Mouse (Mus musculus) neural tube, embryonic 12.5 days (tissue): ENCODE measurements at regions not wholly inside any gene's neighbourhood (a gene's known extent, or its start where the extent isn't known, plus 50 kb on each side); places are given as distances from the start of the nearest gene placed in this dataset.

Experiments
- ATAC-seq: fragments of 200-750 bp; cut with Nextera tagmentation; 2 replicates; pipeline ENCODE4 v1.8.0; 2017; ENCODE audit warnings: low read depth, mild to moderate bottlenecking, moderate TSS enrichment, moderate library complexity; ENCODE audit not compliant: low FRiP score
- H3K27ac ChIP-seq: fragments of 300-500 bp; sonication (generic); 2 replicates; pipeline ENCODE4 v1.5.1; 2016
- H3K27me3 ChIP-seq: fragments of 300-500 bp; sonication (generic); replicated peaks from 2 replicates; pipeline ENCODE4 v1.6.1; 2016; ENCODE audit warnings: mild to moderate bottlenecking
- H3K36me3 ChIP-seq: fragments of 300-500 bp; sonication (generic); 2 replicates; pipeline ENCODE4 v1.6.1; 2016; ENCODE audit warnings: mild to moderate bottlenecking
- H3K4me1 ChIP-seq: fragments of 300-500 bp; sonication (generic); 2 replicates; pipeline ENCODE4 v1.6.1; 2016
- H3K4me2 ChIP-seq: fragments of 300-500 bp; sonication (generic); replicated peaks from 2 replicates; pipeline ENCODE4 v1.6.1; 2016; ENCODE audit warnings: mild to moderate bottlenecking
- H3K4me3 ChIP-seq: fragments of 300-500 bp; sonication (generic); 2 replicates; pipeline ENCODE4 v1.5.1; 2016
- H3K9ac ChIP-seq: fragments of 300-500 bp; sonication (generic); 2 replicates; pipeline ENCODE4 v1.6.1; 2016; ENCODE audit warnings: mild to moderate bottlenecking
- H3K9me3 ChIP-seq: fragments of 300-500 bp; sonication (generic); 2 replicates; pipeline ENCODE4 v1.6.1; 2016; ENCODE audit warnings: mild to moderate bottlenecking
- WGBS: fragments of 180-500 bp; shearing (Covaris S2); methylation state at CpG from one replicate; pipeline ENCODE4 v1.1.7; 2016; 5-methylcytosine and 5-hydroxymethylcytosine counted together

DNA sequence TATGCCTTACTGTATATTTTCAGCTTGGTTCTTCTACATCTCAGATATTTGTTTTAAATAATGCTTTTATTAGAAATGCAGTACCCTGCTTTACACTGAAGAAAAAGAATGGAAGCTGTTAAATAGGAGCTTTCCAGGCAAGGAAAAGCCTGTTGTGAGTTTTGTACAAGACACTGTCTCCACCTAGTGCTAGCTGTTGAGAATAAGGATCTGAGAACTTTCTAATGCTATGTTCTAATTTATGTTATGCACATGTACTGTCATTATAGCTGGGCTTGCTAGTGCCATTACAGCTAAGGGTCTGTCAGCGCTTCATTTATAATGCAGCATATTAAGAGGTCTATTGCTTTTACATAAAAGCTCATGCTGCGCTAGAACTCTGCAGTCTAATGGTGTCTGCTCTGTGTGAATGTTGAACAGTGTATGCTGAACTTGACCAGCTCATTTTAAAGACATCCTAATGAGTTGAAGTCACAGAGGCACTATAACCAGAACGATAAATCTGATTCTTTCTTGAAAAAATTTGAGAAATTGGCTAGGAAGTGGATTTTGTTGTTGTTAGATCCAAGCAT lies 315.4 kb upstream of the Dnajc24 start:
- 69% methylated on average over 3 of the region's 3 CpGs for WGBS
- no peak for ATAC-seq

DNA sequence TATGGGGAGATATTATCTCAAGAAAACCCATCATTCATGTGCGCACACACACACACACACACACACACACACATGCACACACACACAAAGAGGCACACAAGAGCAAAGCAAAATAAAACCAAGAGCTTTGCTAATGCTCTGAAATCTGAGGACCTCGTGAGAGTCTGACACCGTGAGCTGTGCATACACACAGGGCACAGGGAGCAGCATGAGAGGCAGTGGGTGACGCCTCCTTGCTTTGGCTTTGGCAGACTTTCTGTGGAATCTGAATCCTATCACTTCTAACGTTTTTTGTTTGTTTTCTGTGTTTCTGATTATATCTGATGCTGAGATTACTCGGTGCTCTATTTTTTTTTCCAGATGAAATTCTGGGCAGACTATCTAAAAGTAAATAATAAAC lies 343.4 kb upstream of the Dnajc24 start:
- WGBS: 85% methylated on average over 6 of the region's 6 CpGs
- Histone ChIP-seq H3K9ac (no peak overlapping the region), H3K27ac (no peak overlapping the region), H3K27me3 (no peaks in the 10 kb centered on the region), H3K4me1 (no peaks in the 10 kb centered on the region), H3K9me3 (no peaks in the 10 kb centered on the region), H3K4me3 (no peak overlapping the region), H3K4me2 (no peak overlapping the region), H3K36me3 (no peaks in the 10 kb centered on the region)
- no peak for ATAC-seq

More for the DNA sequence above, 315.4 kb upstream of the Dnajc24 start:
- H3K27me3 ChIP-seq: no peaks in the 10 kb centered on the region
- no peak overlapping the region for H3K4me3 ChIP-seq
- H3K36me3 ChIP-seq: no peaks in the 10 kb centered on the region
- no peak overlapping the region for H3K4me2 ChIP-seq
- H3K9me3 ChIP-seq: no peaks in the 10 kb centered on the region
- H3K9ac ChIP-seq: no peak overlapping the region
- no peaks in the 10 kb centered on the region for H3K4me1 ChIP-seq
- H3K27ac ChIP-seq: no peak overlapping the region

DNA sequence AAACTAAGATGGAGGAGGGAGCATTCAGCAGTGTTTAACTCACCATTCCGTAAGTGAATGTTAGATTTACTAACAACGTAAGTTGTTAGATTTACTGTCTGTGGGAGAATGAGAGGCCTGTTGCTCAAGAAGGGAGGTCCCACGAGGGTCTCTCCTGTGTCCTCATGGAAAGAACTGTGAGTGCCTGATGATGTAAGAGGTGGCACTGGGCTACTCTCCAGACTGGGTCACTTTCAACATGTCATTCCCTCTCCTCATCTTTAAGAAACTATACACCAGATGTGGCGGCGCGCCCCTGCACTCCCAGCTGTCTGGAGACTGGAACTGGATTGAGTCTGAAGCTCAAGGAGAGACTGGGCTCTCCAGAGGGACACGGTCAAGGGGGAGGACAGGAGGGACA lies 343.9 kb upstream of the Dnajc24 start:
- Histone ChIP-seq H3K4me2 (no peak overlapping the region), H3K4me3 (no peak overlapping the region), H3K27me3 (no peaks in the 10 kb centered on the region), H3K36me3 (no peaks in the 10 kb centered on the region), H3K9ac (no peak overlapping the region), H3K27ac (no peak overlapping the region), H3K9me3 (no peaks in the 10 kb centered on the region), H3K4me1 (no peaks in the 10 kb centered on the region)
- no peak for ATAC-seq
- WGBS: 88% methylated on average over 7 of the region's 7 CpGs

DNA sequence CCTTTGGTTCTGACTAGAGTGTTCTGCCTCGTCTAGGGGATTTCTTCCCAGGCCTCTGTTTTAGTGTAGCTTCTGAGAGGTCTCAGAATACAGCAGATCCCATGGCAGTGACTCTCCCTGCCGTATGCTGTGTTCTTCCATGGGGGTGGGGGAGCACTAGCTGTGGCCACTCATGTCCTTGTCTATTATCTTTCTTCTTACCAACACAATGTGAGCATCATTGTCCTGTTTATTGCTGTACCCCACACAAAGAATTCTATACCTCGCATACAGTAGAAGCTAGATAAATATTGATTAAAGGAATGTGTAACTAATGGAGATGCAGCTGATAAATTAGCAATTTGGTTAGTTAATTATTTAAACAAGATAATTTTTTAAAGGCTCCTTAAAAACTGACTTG lies 337.5 kb upstream of the Mpped2 start:
- Histone ChIP-seq H3K9me3 (no peaks in the 10 kb centered on the region), H3K4me2 (no peak overlapping the region), H3K4me3 (no peak overlapping the region), H3K36me3 (no peaks in the 10 kb centered on the region), H3K9ac (no peak overlapping the region), H3K27me3 (no peaks in the 10 kb centered on the region), H3K4me1 (peaks cover 3% of the 10 kb centered on the region; the same call in 1 of the 2 replicates), H3K27ac (no peak overlapping the region)
- WGBS: 71% methylated on average over 3 of the region's 3 CpGs
- ATAC-seq: peak; percentile 45; the same call in 1 of the 2 replicates

DNA sequence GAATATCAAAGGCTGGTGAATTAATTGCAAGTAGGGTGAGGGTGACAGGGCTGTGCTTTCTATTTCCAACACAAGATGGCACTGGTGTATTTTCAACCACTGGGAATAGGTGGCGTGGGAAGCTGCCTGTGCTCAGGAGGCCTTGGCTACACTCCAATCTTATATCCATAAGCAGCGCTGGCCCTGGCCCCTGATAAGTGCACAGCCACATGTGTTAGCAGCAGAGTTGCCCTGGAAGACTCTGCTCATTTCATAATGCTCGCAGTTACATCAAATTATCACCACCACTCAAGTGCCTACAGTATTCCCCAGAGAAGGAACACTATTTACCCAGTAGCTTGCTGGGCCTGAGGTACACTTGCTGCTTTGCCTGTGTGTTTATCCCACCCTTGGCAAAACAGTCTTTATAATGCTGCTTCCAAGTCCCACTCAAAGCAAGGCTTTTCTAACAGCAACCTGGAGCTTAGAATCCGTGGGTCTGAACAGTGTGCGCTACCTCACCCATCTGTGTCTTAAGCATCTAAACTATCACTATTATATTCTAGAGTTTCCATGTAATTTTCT lies 337.0 kb upstream of the Mpped2 start:
- H3K36me3 ChIP-seq: no peaks in the 10 kb centered on the region
- WGBS: 48% methylated on average over 5 of the region's 5 CpGs
- ATAC-seq: peak; percentile 94
- no peak overlapping the region for H3K27ac ChIP-seq
- no peaks in the 10 kb centered on the region for H3K9me3 ChIP-seq
- H3K27me3 ChIP-seq: no peaks in the 10 kb centered on the region
- H3K4me1 ChIP-seq: peaks cover 3% of the 10 kb centered on the region; the same call in 1 of the 2 replicates
- H3K4me3 ChIP-seq: no peak overlapping the region
- H3K9ac ChIP-seq: no peak overlapping the region
- H3K4me2 ChIP-seq: no peak overlapping the region

DNA sequence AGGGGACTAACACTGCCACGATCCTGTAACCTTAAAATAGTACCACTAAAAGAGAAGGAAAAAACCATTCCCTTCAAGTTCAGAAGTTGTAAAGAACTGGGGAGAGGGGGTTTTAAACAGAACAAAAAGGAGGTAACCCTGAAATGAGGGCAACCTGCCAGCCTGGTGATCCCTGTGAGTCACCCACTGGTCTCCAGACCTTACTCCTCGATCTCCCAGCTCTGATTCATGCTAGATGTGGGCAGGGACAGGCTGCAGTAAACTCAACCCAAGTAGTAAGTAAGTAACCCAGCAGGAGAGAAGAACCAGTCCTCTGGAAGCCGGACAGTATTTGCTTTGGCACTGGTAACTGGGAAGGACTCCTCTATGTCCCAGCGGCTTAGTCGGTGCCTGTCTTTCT lies 324.4 kb upstream of the Mpped2 start:
- H3K27me3 ChIP-seq: no peaks in the 10 kb centered on the region
- no peak overlapping the region for H3K4me3 ChIP-seq
- H3K4me1 ChIP-seq: no peaks in the 10 kb centered on the region
- no peak overlapping the region for H3K27ac ChIP-seq
- H3K4me2 ChIP-seq: no peak overlapping the region
- H3K9ac ChIP-seq: no peak overlapping the region
- H3K36me3 ChIP-seq: no peaks in the 10 kb centered on the region
- no peak for ATAC-seq
- H3K9me3 ChIP-seq: no peaks in the 10 kb centered on the region
- 92% methylated on average over 5 of the region's 5 CpGs for WGBS

DNA sequence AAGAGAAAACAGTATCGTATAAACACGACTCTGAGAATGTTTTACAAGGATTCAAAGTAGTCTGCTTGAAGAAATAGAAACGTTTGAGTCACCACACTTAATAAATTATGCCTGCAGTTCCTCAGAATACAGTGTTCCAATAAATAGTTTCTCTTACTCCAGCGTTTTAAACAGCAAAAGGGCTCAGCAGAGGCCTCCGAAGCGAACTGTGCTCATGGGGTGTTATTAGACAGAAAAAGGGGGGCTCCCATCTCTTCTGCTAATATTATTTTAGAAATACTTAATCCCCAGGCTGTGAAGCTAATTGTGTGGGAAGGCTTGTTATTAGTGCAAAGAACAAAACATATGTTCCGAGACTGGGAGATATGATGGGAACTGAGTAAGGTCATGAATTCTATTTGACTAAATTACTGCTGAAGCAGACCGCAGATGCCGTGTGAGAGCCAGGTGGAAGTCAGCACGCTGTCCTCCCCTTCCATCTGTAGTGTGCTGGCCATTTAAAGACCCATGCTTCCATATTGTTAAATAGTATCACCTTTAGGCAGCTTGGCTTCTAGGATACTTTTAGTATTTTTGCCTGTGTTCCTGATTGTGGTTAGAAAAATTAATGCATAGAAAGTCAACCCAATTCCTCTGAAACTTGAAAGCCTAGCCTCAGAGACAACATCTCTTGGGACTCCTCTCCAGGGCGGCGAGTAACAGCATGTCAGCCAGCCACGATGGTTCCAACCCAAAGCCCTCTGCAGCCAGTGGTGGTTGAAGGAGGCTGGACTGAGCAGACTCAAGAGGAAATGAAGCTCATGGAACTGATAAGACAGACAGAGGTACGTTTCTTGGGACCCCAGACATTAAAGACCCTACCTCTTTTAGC lies 309.4 kb upstream of the Mpped2 start:
- Histone ChIP-seq H3K27ac (no peak overlapping the region), H3K27me3 (no peaks in the 10 kb centered on the region), H3K4me3 (no peak overlapping the region), H3K4me1 (no peaks in the 10 kb centered on the region), H3K4me2 (no peak overlapping the region), H3K9me3 (no peaks in the 10 kb centered on the region), H3K36me3 (no peaks in the 10 kb centered on the region), H3K9ac (no peak overlapping the region)
- WGBS: 84% methylated on average over 14 of the region's 14 CpGs
- ATAC-seq: no peak

DNA sequence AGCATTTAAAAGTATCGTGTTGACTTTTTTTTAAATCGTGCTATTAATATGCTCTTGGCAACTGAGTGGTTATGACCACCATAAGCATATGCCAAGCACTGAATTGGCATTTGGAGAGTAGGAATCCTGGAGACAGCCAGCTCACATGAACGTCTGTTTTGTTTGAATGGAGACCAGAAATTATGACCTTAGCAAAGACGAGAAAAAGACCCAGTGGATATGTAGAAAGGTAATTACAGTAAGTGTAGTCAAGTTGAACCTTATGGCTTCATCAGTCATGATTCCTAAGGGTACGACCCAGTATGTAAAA lies 308.8 kb upstream of the Mpped2 start:
- WGBS: 80% methylated on average over 5 of the region's 5 CpGs
- ATAC-seq: no peak
- no peaks in the 10 kb centered on the region for H3K9me3 ChIP-seq
- H3K36me3 ChIP-seq: no peaks in the 10 kb centered on the region
- no peaks in the 10 kb centered on the region for H3K4me1 ChIP-seq
- no peak overlapping the region for H3K27ac ChIP-seq
- no peak overlapping the region for H3K4me3 ChIP-seq
- H3K4me2 ChIP-seq: no peak overlapping the region
- no peaks in the 10 kb centered on the region for H3K27me3 ChIP-seq
- no peak overlapping the region for H3K9ac ChIP-seq

DNA sequence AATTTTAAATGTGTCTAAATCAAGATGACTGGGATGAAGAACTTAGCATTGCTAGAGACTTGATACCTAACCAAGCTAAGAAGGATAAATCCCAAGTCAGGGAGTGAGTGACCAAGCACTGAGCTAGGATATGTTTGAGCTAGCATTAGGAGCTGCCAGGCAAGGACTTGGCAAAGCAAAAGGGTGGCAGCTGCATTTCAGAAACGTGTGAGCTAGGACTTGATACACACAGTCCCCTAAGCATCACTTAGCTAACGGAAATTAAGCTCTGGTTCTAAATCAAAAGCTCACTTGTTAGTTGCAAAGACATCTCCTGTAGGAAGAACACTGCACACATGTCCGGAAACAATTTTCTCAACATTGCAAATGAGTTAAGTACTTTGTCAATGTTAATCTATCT lies 308.2 kb upstream of the Mpped2 start:
- no peaks in the 10 kb centered on the region for H3K27me3 ChIP-seq
- whole genome bisulfite sequencing: 83% methylated on average over 3 of the region's 3 CpGs
- H3K36me3 ChIP-seq: no peaks in the 10 kb centered on the region

DNA sequence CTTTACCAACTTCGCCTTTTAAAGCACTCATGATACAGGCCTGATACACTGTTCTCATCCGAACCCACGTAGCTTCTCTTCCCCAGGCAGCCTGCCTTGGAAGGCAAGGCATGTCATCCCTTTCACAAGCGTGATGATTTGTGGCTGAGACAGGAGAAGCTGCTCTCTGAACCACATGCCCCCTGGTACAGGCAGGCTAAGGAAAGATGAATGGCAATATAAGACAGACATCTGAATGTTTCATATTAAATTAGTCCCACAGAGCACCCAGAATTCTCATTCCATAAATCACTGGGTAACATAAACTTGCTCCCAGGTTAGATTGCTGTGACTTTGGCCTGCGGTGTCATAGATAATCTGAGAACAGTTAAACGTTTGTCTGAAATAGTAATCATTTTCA lies 280.9 kb upstream of the Mpped2 start:
- H3K4me2 ChIP-seq: no peak overlapping the region
- no peaks in the 10 kb centered on the region for H3K9me3 ChIP-seq
- H3K9ac ChIP-seq: no peak overlapping the region
- 50% methylated on average over 6 of the region's 6 CpGs for WGBS
- H3K4me1 ChIP-seq: no peaks in the 10 kb centered on the region; the same call in 1 of the 2 replicates
- no peak overlapping the region for H3K4me3 ChIP-seq
- H3K36me3 ChIP-seq: no peaks in the 10 kb centered on the region
- peak; percentile 64 for ATAC-seq
- H3K27me3 ChIP-seq: no peaks in the 10 kb centered on the region
- H3K27ac ChIP-seq: no peak overlapping the region

More for the DNA sequence above, 308.2 kb upstream of the Mpped2 start:
- ATAC-seq: no peak
- H3K9ac ChIP-seq: no peak overlapping the region
- no peak overlapping the region for H3K4me3 ChIP-seq
- no peaks in the 10 kb centered on the region for H3K4me1 ChIP-seq
- no peaks in the 10 kb centered on the region for H3K9me3 ChIP-seq
- H3K4me2 ChIP-seq: no peak overlapping the region
- H3K27ac ChIP-seq: no peak overlapping the region

DNA sequence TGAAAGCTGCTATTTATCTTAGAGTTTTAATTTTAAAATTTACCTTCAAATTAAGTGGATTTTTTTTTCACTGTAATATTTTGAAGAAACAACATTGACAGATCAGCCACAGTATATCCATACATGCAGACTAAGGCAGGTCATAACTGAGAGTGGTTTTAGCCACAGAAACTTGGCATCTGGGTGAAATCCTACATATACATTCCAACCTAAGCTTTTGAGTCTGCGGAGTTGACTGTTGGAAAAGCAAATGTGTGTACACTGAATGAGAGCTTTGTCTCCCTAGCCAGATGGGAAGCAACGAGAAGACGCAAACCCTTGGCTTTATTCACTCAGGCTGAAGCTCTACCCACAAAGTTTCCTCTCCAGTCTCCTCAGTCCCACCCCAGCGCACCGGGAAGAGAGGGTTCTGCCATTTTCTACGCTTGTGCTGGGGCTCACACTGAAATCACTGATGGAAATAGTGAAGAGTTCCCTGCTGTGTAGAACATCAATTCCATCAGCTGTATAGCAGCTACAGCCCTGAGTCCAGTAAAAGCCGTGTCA lies 277.5 kb upstream of the Mpped2 start:
- Histone ChIP-seq H3K27me3 (no peaks in the 10 kb centered on the region), H3K4me1 (no peaks in the 10 kb centered on the region; the same call in 1 of the 2 replicates), H3K36me3 (no peaks in the 10 kb centered on the region), H3K4me2 (no peak overlapping the region), H3K4me3 (no peak overlapping the region), H3K27ac (no peak overlapping the region), H3K9ac (no peak overlapping the region), H3K9me3 (no peaks in the 10 kb centered on the region)
- no peak for ATAC-seq
- 48% methylated on average over 7 of the region's 7 CpGs for WGBS

DNA sequence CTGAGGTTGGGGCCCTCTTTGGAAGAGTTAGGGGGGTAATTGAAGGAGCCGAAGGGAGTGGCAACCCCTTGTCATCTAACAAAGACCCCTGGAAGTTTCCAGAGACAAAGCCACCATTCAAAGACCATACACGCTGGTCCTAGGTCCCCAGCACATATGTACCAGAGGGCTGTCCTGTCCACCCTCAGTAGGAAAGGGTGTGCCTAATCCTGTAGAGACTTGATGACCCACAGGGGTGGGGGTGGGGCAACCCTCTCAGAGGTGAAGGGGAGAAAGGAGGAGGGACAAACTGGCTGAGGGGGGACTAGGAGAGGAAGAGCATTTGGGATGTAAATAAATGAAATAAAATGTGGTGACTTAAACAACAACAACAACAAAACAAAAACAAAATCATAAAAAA lies 274.9 kb upstream of the Mpped2 start:
- 60% methylated on average over 2 of the region's 2 CpGs for WGBS
- no peak for ATAC-seq
- H3K4me1 ChIP-seq: no peaks in the 10 kb centered on the region; the same call in 1 of the 2 replicates
- H3K36me3 ChIP-seq: no peaks in the 10 kb centered on the region
- no peak overlapping the region for H3K27ac ChIP-seq
- no peak overlapping the region for H3K4me2 ChIP-seq
- H3K9me3 ChIP-seq: no peaks in the 10 kb centered on the region
- H3K9ac ChIP-seq: no peak overlapping the region
- H3K27me3 ChIP-seq: no peaks in the 10 kb centered on the region
- H3K4me3 ChIP-seq: no peak overlapping the region
